Mouse (Mus musculus): ENCODE data around the gene Phip. TPM values are rescaled to one million over a fixed set of nuclear protein-coding genes. Genes with fewer than 3 reads are reported as not detected.

Phip gene
- total and polyA plus RNA-seq, 3 experiments, result 5.5 to 162 (median 140) TPM

GRCm38 (mm10) chr9:82861775-82862430 lies 113.4 kb downstream of the Phip start:
- H3K4me1 ChIP-seq (ENCODE audit: insufficient read depth, low read depth, low read length), result 0 out of 2 replicates have a peak, but pooled peaks cover 3% of the 10 kb centered on the region
- ATAC-seq (ENCODE audit: extremely low read depth, insufficient number of reproducible peaks, low FRiP score, poor library complexity, severe bottlenecking) (no peak), DNase-seq (ENCODE audit: low spot score) (no peak)
- no peak overlapping the region for H3K4me3 ChIP-seq (ENCODE audit: low read depth, low read length)
- peaks cover 15% of the 10 kb centered on the region for H3K36me3 ChIP-seq (replicated peaks)
- no peaks in the 10 kb centered on the region for H3K9me3 ChIP-seq (replicated peaks)
- H3K27me3 ChIP-seq (ENCODE audit: insufficient read depth, low read length), result no peaks in the 10 kb centered on the region
- TF ChIP-seq POLR2AphosphoS5 (IDR thresholded peaks at IDR 0.05; ENCODE audit: insufficient replicate concordance, low read depth, low read length) (no peak), GATA1 (IDR thresholded peaks at IDR 0.05; ENCODE audit: borderline replicate concordance, low read length) (no peak), CTCF (IDR thresholded peaks at IDR 0.05; ENCODE audit: low read depth, low read length) (no peak), GATA2 (IDR thresholded peaks at IDR 0.05; ENCODE audit: borderline replicate concordance, low read depth, low read length) (no peak), TAL1 (conservative IDR thresholded peaks at IDR 0.05; ENCODE audit: low read depth, low read length) (no peak)

- H3K4me3 ChIP-seq (ENCODE audit: low read depth, low read length), result no peak overlapping the region
- H3K9me3 ChIP-seq (replicated peaks), result no peaks in the 10 kb centered on the region
- 0 out of 2 replicates have a peak, but pooled peaks cover 3% of the 10 kb centered on the region for H3K4me1 ChIP-seq (ENCODE audit: insufficient read depth, low read depth, low read length)
- TF ChIP-seq TAL1 (conservative IDR thresholded peaks at IDR 0.05; ENCODE audit: low read depth, low read length) (no peak), POLR2AphosphoS5 (IDR thresholded peaks at IDR 0.05; ENCODE audit: insufficient replicate concordance, low read depth, low read length) (no peak), CTCF (IDR thresholded peaks at IDR 0.05; ENCODE audit: low read depth, low read length) (no peak), GATA2 (IDR thresholded peaks at IDR 0.05; ENCODE audit: borderline replicate concordance, low read depth, low read length) (no peak), GATA1 (IDR thresholded peaks at IDR 0.05; ENCODE audit: borderline replicate concordance, low read length) (no peak)
- no peaks in the 10 kb centered on the region for H3K27me3 ChIP-seq (ENCODE audit: insufficient read depth, low read length)
- peaks cover 15% of the 10 kb centered on the region for H3K36me3 ChIP-seq (replicated peaks)
- ATAC-seq (ENCODE audit: extremely low read depth, insufficient number of reproducible peaks, low FRiP score, poor library complexity, severe bottlenecking), result no peak
- no peak for DNase-seq (ENCODE audit: low spot score)
These were observed 114.0 kb downstream of the Phip start for GRCm38 (mm10) chr9:82861316-82861715.

- ATAC-seq (ENCODE audit: extremely low read depth, insufficient number of reproducible peaks, low FRiP score, poor library complexity, severe bottlenecking) (no peak), DNase-seq (ENCODE audit: low spot score) (no peak)
- 0 out of 2 replicates have a peak, but pooled peaks cover 5% of the 10 kb centered on the region for H3K4me1 ChIP-seq (ENCODE audit: insufficient read depth, low read depth, low read length)
- no peak overlapping the region for H3K4me3 ChIP-seq (ENCODE audit: low read depth, low read length)
- no peaks in the 10 kb centered on the region for H3K9me3 ChIP-seq (replicated peaks)
- peaks cover 13% of the 10 kb centered on the region for H3K36me3 ChIP-seq (replicated peaks)
- TF ChIP-seq GATA2 (IDR thresholded peaks at IDR 0.05; ENCODE audit: borderline replicate concordance, low read depth, low read length) (no peak), TAL1 (conservative IDR thresholded peaks at IDR 0.05; ENCODE audit: low read depth, low read length) (no peak), POLR2AphosphoS5 (IDR thresholded peaks at IDR 0.05; ENCODE audit: insufficient replicate concordance, low read depth, low read length) (no peak), CTCF (IDR thresholded peaks at IDR 0.05; ENCODE audit: low read depth, low read length) (no peak), GATA1 (IDR thresholded peaks at IDR 0.05; ENCODE audit: borderline replicate concordance, low read length) (no peak)
- no peaks in the 10 kb centered on the region for H3K27me3 ChIP-seq (ENCODE audit: insufficient read depth, low read length)
These were observed 114.5 kb downstream of the Phip start for GRCm38 (mm10) chr9:82860805-82861204.

- no peak overlapping the region for H3K4me3 ChIP-seq (ENCODE audit: low read depth, low read length)
- H3K9me3 ChIP-seq (replicated peaks), result no peaks in the 10 kb centered on the region
- H3K27me3 ChIP-seq (ENCODE audit: insufficient read depth, low read length), result no peaks in the 10 kb centered on the region
- DNase-seq (ENCODE audit: low spot score) (no peak), ATAC-seq (ENCODE audit: extremely low read depth, insufficient number of reproducible peaks, low FRiP score, poor library complexity, severe bottlenecking) (no peak)
- peaks cover 3% of the 10 kb centered on the region; the same call in 1 of the 2 replicates for H3K4me1 ChIP-seq (ENCODE audit: insufficient read depth, low read depth, low read length)
- H3K36me3 ChIP-seq (replicated peaks), result no peaks in the 10 kb centered on the region
- TF ChIP-seq GATA1 (IDR thresholded peaks at IDR 0.05; ENCODE audit: borderline replicate concordance, low read length) (no peak), GATA2 (IDR thresholded peaks at IDR 0.05; ENCODE audit: borderline replicate concordance, low read depth, low read length) (no peak), POLR2AphosphoS5 (IDR thresholded peaks at IDR 0.05; ENCODE audit: insufficient replicate concordance, low read depth, low read length) (no peak), TAL1 (conservative IDR thresholded peaks at IDR 0.05; ENCODE audit: low read depth, low read length) (no peak), CTCF (IDR thresholded peaks at IDR 0.05; ENCODE audit: low read depth, low read length) (no peak)
These were observed 119.1 kb downstream of the Phip start for GRCm38 (mm10) chr9:82856241-82856640.

- Histone ChIP-seq H3K36me3 (replicated peaks) (no peaks in the 10 kb centered on the region), H3K4me3 (ENCODE audit: low read depth, low read length) (no peak overlapping the region), H3K27me3 (ENCODE audit: insufficient read depth, low read length) (no peaks in the 10 kb centered on the region), H3K4me1 (ENCODE audit: insufficient read depth, low read depth, low read length) (peaks cover 2% of the 10 kb centered on the region; the same call in 1 of the 2 replicates), H3K9me3 (replicated peaks) (no peaks in the 10 kb centered on the region)
- no peak for TF ChIP-seq GATA1 (IDR thresholded peaks at IDR 0.05; ENCODE audit: borderline replicate concordance, low read length)
- TF ChIP-seq CTCF (IDR thresholded peaks at IDR 0.05; ENCODE audit: low read depth, low read length), result no peak
- TF ChIP-seq GATA2 (IDR thresholded peaks at IDR 0.05; ENCODE audit: borderline replicate concordance, low read depth, low read length), result no peak
- TF ChIP-seq TAL1 (conservative IDR thresholded peaks at IDR 0.05; ENCODE audit: low read depth, low read length), result no peak
- TF ChIP-seq POLR2AphosphoS5 (IDR thresholded peaks at IDR 0.05; ENCODE audit: insufficient replicate concordance, low read depth, low read length), result no peak
- no peak for ATAC-seq (ENCODE audit: extremely low read depth, insufficient number of reproducible peaks, low FRiP score, poor library complexity, severe bottlenecking)
- DNase-seq (ENCODE audit: low spot score), result no peak
These were observed 120.2 kb downstream of the Phip start for GRCm38 (mm10) chr9:82854973-82855614.

GRCm38 (mm10) chr9:82854040-82854439 lies 121.3 kb downstream of the Phip start:
- H3K4me1 ChIP-seq (ENCODE audit: insufficient read depth, low read depth, low read length), result peaks cover 2% of the 10 kb centered on the region; the same call in 1 of the 2 replicates
- ATAC-seq (ENCODE audit: extremely low read depth, insufficient number of reproducible peaks, low FRiP score, poor library complexity, severe bottlenecking), result peak; percentile 60; the same call in 1 of the 2 replicates
- TF ChIP-seq CTCF (IDR thresholded peaks at IDR 0.05; ENCODE audit: low read depth, low read length) (no peak), TAL1 (conservative IDR thresholded peaks at IDR 0.05; ENCODE audit: low read depth, low read length) (no peak), GATA1 (IDR thresholded peaks at IDR 0.05; ENCODE audit: borderline replicate concordance, low read length) (no peak), POLR2AphosphoS5 (IDR thresholded peaks at IDR 0.05; ENCODE audit: insufficient replicate concordance, low read depth, low read length) (no peak), GATA2 (IDR thresholded peaks at IDR 0.05; ENCODE audit: borderline replicate concordance, low read depth, low read length) (no peak)
- H3K36me3 ChIP-seq (replicated peaks), result no peaks in the 10 kb centered on the region
- H3K4me3 ChIP-seq (ENCODE audit: low read depth, low read length), result no peak overlapping the region
- H3K27me3 ChIP-seq (ENCODE audit: insufficient read depth, low read length), result no peaks in the 10 kb centered on the region
- no peak for DNase-seq (ENCODE audit: low spot score)
- H3K9me3 ChIP-seq (replicated peaks), result no peaks in the 10 kb centered on the region
